Mouse (Mus musculus) midbrain, embryonic 12.5 days (tissue): ENCODE data around the gene Alk. TPM values are rescaled to one million over a fixed set of nuclear protein-coding genes. Genes with fewer than 3 reads are reported as not detected.

Experiments
- ATAC-seq: fragments of 200-750 bp; cut with Nextera tagmentation; 2 replicates; pipeline ENCODE4 v1.8.0; 2017; ENCODE audit warnings: low read depth, moderate TSS enrichment, moderate library complexity; ENCODE audit not compliant: low FRiP score
- H3K27ac ChIP-seq: fragments of 300-500 bp; sonication (generic); replicated peaks from 2 replicates; pipeline ENCODE4 v1.5.1; 2016; ENCODE audit warnings: mild to moderate bottlenecking
- H3K27me3 ChIP-seq: fragments of 300-500 bp; sonication (generic); 2 replicates; pipeline ENCODE4 v1.6.1; 2016; ENCODE audit warnings: mild to moderate bottlenecking
- H3K36me3 ChIP-seq: fragments of 300-500 bp; sonication (generic); 2 replicates; pipeline ENCODE4 v1.6.1; 2016
- H3K4me1 ChIP-seq: fragments of 300-500 bp; sonication (generic); 2 replicates; pipeline ENCODE4 v1.6.1; 2016
- H3K4me2 ChIP-seq: fragments of 300-500 bp; sonication (generic); replicated peaks from 2 replicates; pipeline ENCODE4 v1.6.1; 2016; ENCODE audit warnings: mild to moderate bottlenecking, moderate library complexity
- H3K4me3 ChIP-seq: fragments of 300-500 bp; sonication (generic); 2 replicates; pipeline ENCODE4 v1.5.1; 2016; ENCODE audit warnings: mild to moderate bottlenecking
- H3K9ac ChIP-seq: fragments of 300-500 bp; sonication (generic); replicated peaks from 2 replicates; pipeline ENCODE4 v1.6.1; 2016; ENCODE audit warnings: mild to moderate bottlenecking, moderate library complexity
- H3K9me3 ChIP-seq: fragments of 300-500 bp; sonication (generic); 2 replicates; pipeline ENCODE4 v1.6.1; 2016; ENCODE audit warnings: mild to moderate bottlenecking
- WGBS: fragments of 180-500 bp; shearing (Covaris S2); methylation state at CpG from one replicate; pipeline ENCODE4 v1.1.7; 2016; 5-methylcytosine and 5-hydroxymethylcytosine counted together
- polyA plus RNA-seq: library from polyadenylated mRNA; unstranded; fragments of >200 nt; fragmentation: Nextera tagmentation; extraction: Ambion mirVana; gene quantifications from 2 replicates; pipeline ENCODE4 v1.2.1, GENCODE M21; 2016

Alk gene
- polyA plus RNA-seq, 1 experiment from 2014 or later, result 0.99 TPM

GRCm38 (mm10) chr17:72278296-72278695 lies 326.1 kb downstream of the Alk start:
- no peaks in the 10 kb centered on the region for H3K36me3 ChIP-seq
- H3K4me2 ChIP-seq, result no peak overlapping the region
- H3K27ac ChIP-seq, result no peak overlapping the region
- no peaks in the 10 kb centered on the region for H3K9me3 ChIP-seq
- ATAC-seq, result no peak
- no peaks in the 10 kb centered on the region for H3K4me1 ChIP-seq
- H3K9ac ChIP-seq, result no peak overlapping the region
- no peak overlapping the region for H3K4me3 ChIP-seq
- no peaks in the 10 kb centered on the region for H3K27me3 ChIP-seq

- no peak overlapping the region for H3K27ac ChIP-seq
- H3K4me1 ChIP-seq, result no peaks in the 10 kb centered on the region
- H3K27me3 ChIP-seq, result no peaks in the 10 kb centered on the region
- H3K9ac ChIP-seq, result no peak overlapping the region
- H3K9me3 ChIP-seq, result no peaks in the 10 kb centered on the region
- no peak for ATAC-seq
- no peak overlapping the region for H3K4me2 ChIP-seq
- H3K36me3 ChIP-seq, result no peaks in the 10 kb centered on the region
- no peak overlapping the region for H3K4me3 ChIP-seq
- whole genome bisulfite sequencing, result 82% methylated on average over 6 of the region's 6 CpGs
Observed at GRCm38 (mm10) chr17:72276778-72277177, 327.6 kb downstream of the Alk start.

GRCm38 (mm10) chr17:72275391-72275904 lies 329.0 kb downstream of the Alk start:
- Histone ChIP-seq H3K4me1 (no peaks in the 10 kb centered on the region), H3K4me2 (no peak overlapping the region), H3K27ac (no peak overlapping the region), H3K27me3 (no peaks in the 10 kb centered on the region), H3K4me3 (no peak overlapping the region), H3K36me3 (no peaks in the 10 kb centered on the region), H3K9me3 (no peaks in the 10 kb centered on the region), H3K9ac (no peak overlapping the region)
- WGBS, result 88% methylated on average over 8 of the region's 8 CpGs
- ATAC-seq, result no peak

DNA sequence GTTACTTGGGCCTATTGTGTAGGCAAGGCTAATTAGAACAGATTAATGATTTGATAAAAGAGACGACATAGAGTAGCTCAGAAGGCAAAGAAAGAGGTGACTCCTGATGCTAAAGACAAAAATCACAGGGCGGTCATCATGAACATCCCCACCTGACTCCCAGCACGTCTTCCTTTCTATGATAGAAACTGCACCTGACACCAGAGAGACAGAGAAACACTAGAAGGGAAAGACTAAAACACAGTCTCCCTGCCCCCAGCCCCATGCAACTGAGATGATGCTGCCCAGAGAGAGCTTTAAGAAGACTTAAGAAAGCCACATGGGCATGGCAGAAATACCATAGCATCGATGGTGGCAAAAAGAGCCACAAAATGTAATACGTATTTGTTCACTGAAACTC lies 330.2 kb downstream of the Alk start:
- Histone ChIP-seq H3K27ac (no peak overlapping the region), H3K27me3 (no peaks in the 10 kb centered on the region), H3K36me3 (no peaks in the 10 kb centered on the region), H3K4me3 (no peak overlapping the region), H3K4me2 (no peak overlapping the region), H3K9ac (no peak overlapping the region), H3K9me3 (no peaks in the 10 kb centered on the region), H3K4me1 (no peaks in the 10 kb centered on the region)
- 86% methylated on average over 5 of the region's 5 CpGs for WGBS
- no peak for ATAC-seq

GRCm38 (mm10) chr17:72271640-72272039 lies 332.8 kb downstream of the Alk start:
- Histone ChIP-seq H3K4me2 (no peak overlapping the region), H3K27me3 (no peaks in the 10 kb centered on the region), H3K9ac (no peak overlapping the region), H3K27ac (no peak overlapping the region), H3K4me1 (no peaks in the 10 kb centered on the region), H3K4me3 (no peak overlapping the region), H3K9me3 (no peaks in the 10 kb centered on the region), H3K36me3 (no peaks in the 10 kb centered on the region)
- 88% methylated on average over 1 of the region's 1 CpGs for WGBS
- no peak for ATAC-seq

GRCm38 (mm10) chr17:72268529-72268928 lies 335.9 kb downstream of the Alk start:
- Histone ChIP-seq H3K27me3 (no peaks in the 10 kb centered on the region), H3K9ac (no peak overlapping the region), H3K4me1 (no peaks in the 10 kb centered on the region), H3K27ac (no peak overlapping the region), H3K4me3 (no peak overlapping the region), H3K36me3 (no peaks in the 10 kb centered on the region), H3K4me2 (no peak overlapping the region), H3K9me3 (no peaks in the 10 kb centered on the region)
- WGBS, result 82% methylated on average over 5 of the region's 5 CpGs
- no peak for ATAC-seq

DNA sequence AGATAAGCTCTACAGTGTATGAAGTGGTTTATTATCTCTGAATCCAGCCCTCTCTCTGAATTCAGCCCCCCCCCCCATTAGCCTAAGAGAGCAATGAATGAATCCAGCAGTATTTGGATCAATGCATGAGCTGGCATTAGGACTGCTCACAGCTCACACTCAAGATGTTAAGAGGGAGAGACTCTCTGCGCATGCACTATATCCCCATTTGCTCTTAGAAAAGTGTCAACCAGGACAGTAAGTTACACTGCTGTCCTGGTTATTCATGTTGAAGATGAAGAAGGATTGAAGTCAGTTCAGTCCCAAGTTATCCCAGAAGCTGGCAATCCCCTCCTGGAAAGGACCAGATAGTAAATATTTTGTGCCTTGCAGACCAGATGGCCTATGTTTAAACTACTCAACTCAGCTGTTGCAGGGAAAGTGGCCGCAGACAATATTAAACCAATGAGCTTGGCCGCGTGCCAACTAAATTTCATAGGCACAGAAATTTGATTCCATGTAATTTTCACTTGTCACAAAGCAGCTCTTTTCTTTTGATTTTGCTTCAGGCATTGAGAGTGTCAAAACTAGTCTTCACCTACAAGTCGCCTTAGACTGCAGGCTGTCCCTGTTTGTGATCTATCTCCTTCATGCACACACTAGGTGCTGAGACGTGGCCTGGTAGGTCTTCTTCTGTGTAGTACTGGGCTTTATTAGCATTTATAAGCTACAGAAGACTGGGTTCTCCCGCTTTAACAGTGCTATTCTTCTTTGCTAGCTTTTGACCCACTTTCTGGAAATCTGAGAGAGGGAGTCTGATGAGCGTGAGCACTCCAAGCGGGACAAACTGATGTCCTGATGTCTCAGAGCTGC lies 339.0 kb downstream of the Alk start:
- Histone ChIP-seq H3K4me1 (no peaks in the 10 kb centered on the region), H3K27ac (no peak overlapping the region), H3K27me3 (no peaks in the 10 kb centered on the region), H3K4me2 (no peak overlapping the region), H3K36me3 (no peaks in the 10 kb centered on the region), H3K9ac (no peak overlapping the region), H3K4me3 (no peak overlapping the region), H3K9me3 (no peaks in the 10 kb centered on the region)
- WGBS, result 91% methylated on average over 9 of the region's 9 CpGs
- ATAC-seq, result no peak

DNA sequence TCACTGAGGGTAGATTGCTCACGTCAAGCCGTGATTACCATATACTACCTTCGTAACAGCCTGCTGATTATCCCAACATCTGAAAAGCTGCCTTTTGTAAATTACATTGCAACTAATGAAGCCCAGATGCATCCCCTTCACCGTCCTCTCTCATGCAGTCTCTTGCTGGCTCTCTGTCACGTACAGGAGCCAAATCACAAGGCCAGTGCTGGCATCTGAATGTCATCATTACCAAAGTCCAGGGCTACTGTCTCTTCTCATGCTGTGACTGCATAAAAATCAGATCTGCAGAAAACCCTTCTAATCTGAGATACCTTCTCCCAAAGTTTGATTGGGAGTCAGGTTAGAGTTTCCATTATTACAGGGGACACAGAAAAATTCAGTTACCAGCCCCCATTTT lies 351.0 kb downstream of the Alk start:
- H3K4me2 ChIP-seq, result no peak overlapping the region
- H3K4me1 ChIP-seq, result no peaks in the 10 kb centered on the region
- H3K9ac ChIP-seq, result no peak overlapping the region
- H3K27me3 ChIP-seq, result no peaks in the 10 kb centered on the region
- no peaks in the 10 kb centered on the region for H3K9me3 ChIP-seq
- no peak overlapping the region for H3K4me3 ChIP-seq
- 84% methylated on average over 5 of the region's 5 CpGs for WGBS
- no peaks in the 10 kb centered on the region for H3K36me3 ChIP-seq
- ATAC-seq, result no peak
- H3K27ac ChIP-seq, result no peak overlapping the region

- Histone ChIP-seq H3K27ac (no peak overlapping the region), H3K9ac (no peak overlapping the region), H3K4me1 (no peaks in the 10 kb centered on the region), H3K36me3 (no peaks in the 10 kb centered on the region), H3K4me3 (no peak overlapping the region), H3K4me2 (no peak overlapping the region), H3K9me3 (no peaks in the 10 kb centered on the region), H3K27me3 (no peaks in the 10 kb centered on the region)
- 93% methylated on average over 4 of the region's 4 CpGs for WGBS
- no peak for ATAC-seq
Observed at GRCm38 (mm10) chr17:72251554-72251953, 352.9 kb downstream of the Alk start.

DNA sequence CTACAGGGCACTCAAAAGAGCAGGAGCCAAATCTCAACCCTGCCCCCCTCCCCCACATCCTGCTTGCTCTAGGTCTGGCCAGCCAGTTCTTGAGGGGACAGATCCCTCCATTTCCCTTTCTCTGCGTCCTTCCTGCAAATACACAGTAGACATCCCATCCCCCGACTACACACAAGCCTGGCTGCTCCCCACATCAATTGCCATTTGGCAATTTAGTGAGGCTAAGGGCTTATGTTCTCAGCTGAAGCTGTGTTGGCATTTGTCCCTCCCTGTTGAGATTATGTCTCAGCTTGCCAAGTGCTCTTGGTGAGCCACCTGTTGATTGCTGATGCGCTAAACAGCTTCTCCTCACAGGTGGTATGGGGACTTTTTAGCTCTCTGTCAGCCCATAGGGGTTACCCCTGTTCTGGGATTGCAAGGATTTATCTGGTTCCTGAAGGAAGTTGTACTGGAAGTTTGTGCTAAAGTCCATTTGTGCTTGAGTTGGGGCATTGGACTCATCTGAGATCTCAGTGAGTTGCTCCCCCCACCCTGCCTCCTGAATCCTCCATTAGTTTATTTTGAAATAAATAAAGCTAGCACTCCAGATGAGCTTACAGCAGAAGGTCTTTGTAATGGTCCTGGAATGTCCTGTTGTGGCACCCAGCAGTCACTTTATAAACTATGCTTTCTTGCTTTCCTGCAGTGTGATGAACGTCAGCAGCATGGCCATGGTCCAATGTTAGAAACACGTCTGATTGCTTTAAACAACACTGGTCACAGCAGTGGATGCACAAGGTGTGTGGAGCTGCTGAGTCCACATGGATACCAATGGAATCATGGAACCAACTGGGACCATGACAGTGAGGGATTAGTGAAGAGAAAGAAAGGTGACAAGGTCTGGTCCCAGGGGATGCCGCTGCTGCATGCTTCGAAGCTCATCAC lies 353.7 kb downstream of the Alk start:
- WGBS, result 81% methylated on average over 7 of the region's 7 CpGs
- Histone ChIP-seq H3K27ac (no peak overlapping the region), H3K36me3 (no peaks in the 10 kb centered on the region), H3K9ac (no peak overlapping the region), H3K4me2 (no peak overlapping the region), H3K4me1 (no peaks in the 10 kb centered on the region), H3K9me3 (no peaks in the 10 kb centered on the region), H3K27me3 (no peaks in the 10 kb centered on the region), H3K4me3 (no peak overlapping the region)
- no peak for ATAC-seq

GRCm38 (mm10) chr17:72242036-72242435 lies 362.4 kb downstream of the Alk start:
- no peak overlapping the region for H3K4me3 ChIP-seq
- H3K4me1 ChIP-seq, result peaks cover 6% of the 10 kb centered on the region; the same call in 1 of the 2 replicates
- WGBS, result 46% methylated on average over 4 of the region's 4 CpGs
- H3K27ac ChIP-seq, result no peak overlapping the region
- no peaks in the 10 kb centered on the region for H3K27me3 ChIP-seq
- H3K36me3 ChIP-seq, result no peaks in the 10 kb centered on the region
- no peak overlapping the region for H3K4me2 ChIP-seq
- H3K9ac ChIP-seq, result no peak overlapping the region
- H3K9me3 ChIP-seq, result no peaks in the 10 kb centered on the region
- no peak for ATAC-seq

- Histone ChIP-seq H3K27ac (no peak overlapping the region), H3K9ac (no peak overlapping the region), H3K4me2 (no peak overlapping the region), H3K36me3 (no peaks in the 10 kb centered on the region), H3K27me3 (no peaks in the 10 kb centered on the region), H3K4me1 (no peaks in the 10 kb centered on the region), H3K9me3 (no peaks in the 10 kb centered on the region), H3K4me3 (no peak overlapping the region)
- WGBS, result 86% methylated on average over 1 of the region's 1 CpGs
- no peak for ATAC-seq
Observed at GRCm38 (mm10) chr17:72237315-72237714, 367.1 kb downstream of the Alk start.
